Mouse (Mus musculus): ENCODE measurements around the gene Vmac. TPM values are rescaled to one million over a fixed set of nuclear protein-coding genes. Genes with fewer than 3 reads are reported as not detected.

Vmac gene
- total and polyA plus RNA-seq, 3 experiments = 3.0 to 9.9 (median 4.7) TPM

DNA sequence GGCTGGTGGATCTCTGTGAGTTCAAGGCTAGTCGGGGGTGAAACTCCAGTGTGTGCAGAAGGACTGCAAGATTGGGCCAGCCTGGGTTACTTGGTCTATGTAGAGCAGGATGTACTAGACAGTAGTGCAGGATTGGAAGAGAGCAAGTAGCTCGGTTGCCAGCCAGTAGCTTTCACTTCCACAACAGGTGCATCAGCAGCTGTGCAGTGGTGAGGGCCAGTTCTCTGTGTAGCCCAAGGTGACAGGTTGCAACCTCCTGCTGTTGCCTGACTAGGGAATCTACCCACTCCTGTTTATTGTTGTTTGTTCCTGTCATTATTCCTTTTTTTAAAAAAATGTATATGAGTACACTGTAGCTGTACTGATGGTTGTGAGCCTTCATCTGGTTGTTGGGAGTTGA, 29.1 kb downstream of the Vmac start:
- Histone ChIP-seq H3K9ac (ENCODE audit: low read depth, low read length) (no peak overlapping the region), H3K4me3 (no peak overlapping the region), H3K79me2 (replicated peaks; ENCODE audit: control insufficient read depth, insufficient read depth, low read length) (peaks cover 10% of the 10 kb centered on the region), H3K27me3 (ENCODE audit: control insufficient read depth, insufficient read depth, low read length) (no peaks in the 10 kb centered on the region), H3K4me1 (ENCODE audit: control insufficient read depth, insufficient read depth, low read length) (peaks cover 4% of the 10 kb centered on the region), H3K36me3 (ENCODE audit: control insufficient read depth, insufficient read depth, low read length) (no peaks in the 10 kb centered on the region), H3K27ac (no peak overlapping the region)
- 80% methylated on average over 2 of the region's 2 CpGs for WGBS
- intact Hi-C loops (cut with DNase I) = no loop called here
- DNase-seq = no peak
- TF ChIP-seq EP300 (IDR thresholded peaks at IDR 0.05; ENCODE audit: insufficient read depth, low read depth, low read length) (no peak), POLR2A (IDR thresholded peaks at IDR 0.05; ENCODE audit: insufficient read depth, low read depth, low read length) (no peak), CTCF (IDR thresholded peaks at IDR 0.05) (no peak)

- DNase-seq = no peak
- intact Hi-C loops (cut with DNase I) = no loop called here
- no peak overlapping the region for H3K27ac ChIP-seq
- H3K27me3 ChIP-seq (ENCODE audit: control insufficient read depth, insufficient read depth, low read length) = no peaks in the 10 kb centered on the region
- H3K36me3 ChIP-seq (ENCODE audit: control insufficient read depth, insufficient read depth, low read length) = no peaks in the 10 kb centered on the region
- H3K4me1 ChIP-seq (ENCODE audit: control insufficient read depth, insufficient read depth, low read length) = peaks cover 5% of the 10 kb centered on the region; the same call in 1 of the 2 replicates
- H3K79me2 ChIP-seq (replicated peaks; ENCODE audit: control insufficient read depth, insufficient read depth, low read length) = peaks cover 11% of the 10 kb centered on the region
- TF ChIP-seq EP300 (IDR thresholded peaks at IDR 0.05; ENCODE audit: insufficient read depth, low read depth, low read length) = no peak
- TF ChIP-seq POLR2A (IDR thresholded peaks at IDR 0.05; ENCODE audit: insufficient read depth, low read depth, low read length) = no peak
- no peak for TF ChIP-seq CTCF (IDR thresholded peaks at IDR 0.05)
- no peak overlapping the region for H3K9ac ChIP-seq (ENCODE audit: low read depth, low read length)
- no peak overlapping the region for H3K4me3 ChIP-seq
Observed at GRCm38 (mm10) chr17:56688045-56688444, 29.8 kb downstream of the Vmac start.

- TF ChIP-seq CTCF (IDR thresholded peaks at IDR 0.05) (no peak), POLR2A (IDR thresholded peaks at IDR 0.05; ENCODE audit: insufficient read depth, low read depth, low read length) (no peak), EP300 (IDR thresholded peaks at IDR 0.05; ENCODE audit: insufficient read depth, low read depth, low read length) (no peak)
- 68% methylated on average over 4 of the region's 4 CpGs for WGBS
- H3K9ac ChIP-seq (ENCODE audit: low read depth, low read length) = no peak overlapping the region
- no peak overlapping the region for H3K4me3 ChIP-seq
- H3K27me3 ChIP-seq (ENCODE audit: control insufficient read depth, insufficient read depth, low read length) = no peaks in the 10 kb centered on the region
- no peak overlapping the region for H3K27ac ChIP-seq
- H3K79me2 ChIP-seq (replicated peaks; ENCODE audit: control insufficient read depth, insufficient read depth, low read length) = peaks cover 11% of the 10 kb centered on the region
- H3K36me3 ChIP-seq (ENCODE audit: control insufficient read depth, insufficient read depth, low read length) = no peaks in the 10 kb centered on the region
- H3K4me1 ChIP-seq (ENCODE audit: control insufficient read depth, insufficient read depth, low read length) = peaks cover 6% of the 10 kb centered on the region; the same call in 1 of the 2 replicates
- intact Hi-C loops (cut with DNase I) = no loop called here
- no peak for DNase-seq
Observed at GRCm38 (mm10) chr17:56686801-56687200, 31.0 kb downstream of the Vmac start.

GRCm38 (mm10) chr17:56684649-56685048, 33.2 kb downstream of the Vmac start:
- no peak for DNase-seq
- intact Hi-C loops (cut with DNase I) = no loop called here
- no peak for TF ChIP-seq EP300 (IDR thresholded peaks at IDR 0.05; ENCODE audit: insufficient read depth, low read depth, low read length)
- no peak for TF ChIP-seq POLR2A (IDR thresholded peaks at IDR 0.05; ENCODE audit: insufficient read depth, low read depth, low read length)
- no peak for TF ChIP-seq CTCF (IDR thresholded peaks at IDR 0.05)
- Histone ChIP-seq H3K4me3 (no peak overlapping the region), H3K36me3 (ENCODE audit: control insufficient read depth, insufficient read depth, low read length) (no peaks in the 10 kb centered on the region), H3K27ac (no peak overlapping the region), H3K4me1 (ENCODE audit: control insufficient read depth, insufficient read depth, low read length) (peaks cover 9% of the 10 kb centered on the region), H3K79me2 (replicated peaks; ENCODE audit: control insufficient read depth, insufficient read depth, low read length) (peaks cover 12% of the 10 kb centered on the region), H3K9ac (ENCODE audit: low read depth, low read length) (no peak overlapping the region), H3K27me3 (ENCODE audit: control insufficient read depth, insufficient read depth, low read length) (no peaks in the 10 kb centered on the region)
- 75% methylated on average over 2 of the region's 2 CpGs for WGBS

DNA sequence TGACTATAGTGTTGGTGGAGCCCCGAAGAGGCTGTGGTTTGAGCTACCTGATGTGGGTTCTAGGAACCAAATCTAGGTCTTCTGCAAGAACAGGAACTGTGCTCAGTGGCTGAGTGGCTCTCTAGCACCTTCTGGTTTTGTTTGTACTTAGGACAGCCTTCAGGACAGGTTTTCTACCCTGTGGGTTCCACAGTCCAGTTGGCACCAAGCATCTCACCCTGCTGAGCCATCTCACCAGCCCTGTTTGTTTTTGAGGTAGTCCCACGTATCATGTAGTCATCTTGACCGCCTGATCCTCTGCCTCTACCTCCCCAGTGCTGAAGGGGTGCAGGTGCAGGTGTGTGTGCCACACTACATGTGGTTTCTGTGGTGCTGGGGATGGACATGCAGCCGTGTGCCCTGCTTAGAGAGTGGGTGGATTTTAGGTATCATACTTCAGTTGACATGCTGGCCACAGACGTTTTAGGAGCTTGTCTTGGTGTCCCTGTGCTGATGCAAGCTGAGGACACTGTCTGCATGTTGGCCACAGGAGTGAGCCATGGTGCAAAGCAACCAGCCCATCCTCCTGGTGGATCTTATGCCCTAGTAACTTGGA, 34.2 kb downstream of the Vmac start:
- H3K9ac ChIP-seq (ENCODE audit: low read depth, low read length) = no peak overlapping the region
- H3K4me1 ChIP-seq (ENCODE audit: control insufficient read depth, insufficient read depth, low read length) = peaks cover 9% of the 10 kb centered on the region
- intact Hi-C loops (cut with DNase I) = no loop called here
- no peaks in the 10 kb centered on the region for H3K27me3 ChIP-seq (ENCODE audit: control insufficient read depth, insufficient read depth, low read length)
- H3K4me3 ChIP-seq = no peak overlapping the region
- no peaks in the 10 kb centered on the region for H3K36me3 ChIP-seq (ENCODE audit: control insufficient read depth, insufficient read depth, low read length)
- WGBS = 77% methylated on average over 5 of the region's 5 CpGs
- peaks cover 13% of the 10 kb centered on the region for H3K79me2 ChIP-seq (replicated peaks; ENCODE audit: control insufficient read depth, insufficient read depth, low read length)
- DNase-seq = no peak
- no peak for TF ChIP-seq POLR2A (IDR thresholded peaks at IDR 0.05; ENCODE audit: insufficient read depth, low read depth, low read length)
- TF ChIP-seq CTCF (IDR thresholded peaks at IDR 0.05) = no peak
- TF ChIP-seq EP300 (IDR thresholded peaks at IDR 0.05; ENCODE audit: insufficient read depth, low read depth, low read length) = no peak
- H3K27ac ChIP-seq = no peak overlapping the region

DNA sequence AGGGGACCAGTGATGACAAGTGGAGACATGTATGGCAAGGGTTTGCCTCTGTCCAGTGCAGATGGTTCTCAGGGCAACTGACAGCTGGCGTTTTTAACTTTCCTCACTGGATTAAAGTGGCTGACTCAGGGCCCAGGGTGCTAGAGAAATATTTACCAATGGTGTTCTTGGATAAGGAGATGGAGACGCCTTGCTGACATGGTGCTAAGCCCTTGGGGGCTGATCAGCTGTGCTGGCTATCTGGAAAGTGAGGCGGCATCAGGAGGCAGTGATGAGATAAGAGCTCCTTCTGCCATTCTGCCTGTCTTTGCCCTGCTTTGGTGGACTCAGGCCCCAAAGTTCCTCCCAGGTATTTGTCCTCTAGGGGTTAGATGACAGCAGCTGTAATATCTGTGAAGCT, 34.9 kb downstream of the Vmac start:
- no peaks in the 10 kb centered on the region for H3K36me3 ChIP-seq (ENCODE audit: control insufficient read depth, insufficient read depth, low read length)
- no peaks in the 10 kb centered on the region for H3K27me3 ChIP-seq (ENCODE audit: control insufficient read depth, insufficient read depth, low read length)
- H3K4me1 ChIP-seq (ENCODE audit: control insufficient read depth, insufficient read depth, low read length) = peaks cover 9% of the 10 kb centered on the region
- TF ChIP-seq CTCF (IDR thresholded peaks at IDR 0.05) (no peak), EP300 (IDR thresholded peaks at IDR 0.05; ENCODE audit: insufficient read depth, low read depth, low read length) (no peak), POLR2A (IDR thresholded peaks at IDR 0.05; ENCODE audit: insufficient read depth, low read depth, low read length) (no peak)
- peaks cover 12% of the 10 kb centered on the region for H3K79me2 ChIP-seq (replicated peaks; ENCODE audit: control insufficient read depth, insufficient read depth, low read length)
- no peak for DNase-seq
- intact Hi-C loops (cut with DNase I) = no loop called here
- H3K27ac ChIP-seq = no peak overlapping the region
- H3K4me3 ChIP-seq = no peak overlapping the region
- no peak overlapping the region for H3K9ac ChIP-seq (ENCODE audit: low read depth, low read length)
- WGBS = 48% methylated on average over 3 of the region's 3 CpGs

Data from heart, adult 2 months (tissue).